Mouse (Mus musculus): Measurements from ENCODE around the gene Dock9. TPM values are rescaled to one million over a fixed set of nuclear protein-coding genes. Genes with fewer than 3 reads are reported as not detected.
A peak's percentile ranks its signal among the peaks of the same experiment; 100 is the strongest.

The Dock9 gene
- total and polyA plus RNA-seq, 3 experiments: 9.3 to 12.2 (median 10.3) TPM

DNA sequence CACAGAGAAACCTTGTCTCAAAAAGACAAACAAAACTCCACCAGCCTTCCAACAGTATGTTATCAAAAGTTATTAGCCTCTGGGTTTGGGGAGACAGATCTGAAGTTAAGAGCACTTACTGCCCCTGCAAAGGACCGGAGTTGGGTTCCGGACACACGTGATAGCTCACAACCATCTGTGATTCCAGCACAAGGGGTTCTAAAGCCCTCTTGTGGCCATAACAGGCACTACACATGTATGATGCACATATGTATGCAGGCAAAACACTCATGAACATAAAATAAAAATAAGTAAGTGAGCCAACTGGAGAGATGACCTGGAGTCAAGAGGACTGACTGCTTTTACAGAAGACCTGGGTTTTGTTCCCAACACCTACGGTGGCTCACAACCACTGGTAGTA, 6.8 kb upstream of the Dock9 start:
- in situ Hi-C loops (cut with MboI; ENCODE audit: low pct_ligation_motif_present, low pct_unique_long_range_greater_than_20kb, low sequenced_read_pairs) (no loop called here), dilution Hi-C loops (cut with MboI; ENCODE audit: extremely low pct_ligation_motif_present, extremely low pct_unique_long_range_greater_than_20kb, low sequenced_read_pairs) (no loop called here)
- Histone ChIP-seq H3K27ac (ENCODE audit: insufficient read depth, low read depth) (no peak overlapping the region), H3K4me1 (ENCODE audit: control insufficient read depth in 1 of 2, insufficient read depth in 2 of 2) (no peaks in the 10 kb centered on the region), H3K4me2 (ENCODE audit: insufficient read depth, low read depth, poor library complexity, severe bottlenecking) (no peak overlapping the region), H3K9me3 (replicated peaks; ENCODE audit: low read length) (peaks cover 2% of the 10 kb centered on the region), H3K4me3 (replicated peaks in 1 of 3; ENCODE audit: low read depth in 2 of 3, low read length in 2 of 3, poor library complexity in 1 of 3) (no peak overlapping the region), H3K27me3 (replicated peaks) (no peaks in the 10 kb centered on the region), H3K9ac (ENCODE audit: insufficient read depth, low read depth) (no peak overlapping the region), H3K36me3 (replicated peaks in 1 of 2; ENCODE audit: control insufficient read depth in 1 of 2, insufficient read depth in 1 of 2, low read length in 1 of 2) (no peaks in the 10 kb centered on the region), H3K79me2 (replicated peaks; ENCODE audit: control insufficient read depth, extremely low read depth, insufficient read depth, poor library complexity, severe bottlenecking) (no peaks in the 10 kb centered on the region)
- TF ChIP-seq POLR2A (IDR thresholded peaks at IDR 0.05; ENCODE audit: low read depth, low read length): no peak
- TF ChIP-seq RAD21 (IDR thresholded peaks at IDR 0.05; ENCODE audit: low read depth, low read length): peak; percentile 58
- no peak for TF ChIP-seq ZNF384 (IDR thresholded peaks at IDR 0.05; ENCODE audit: low read depth, low read length)
- peak; percentile 74 to 76 for TF ChIP-seq CTCF (conservative IDR thresholded peaks at IDR 0.05 in 1 of 2, IDR thresholded peaks at IDR 0.05 in 1 of 2; ENCODE audit: low read depth in 2 of 2, low read length in 2 of 2)
- TF ChIP-seq JUND (conservative IDR thresholded peaks at IDR 0.05; ENCODE audit: low read depth, low read length): no peak
- peak; percentile 73 for TF ChIP-seq SMC3 (IDR thresholded peaks at IDR 0.05; ENCODE audit: low read depth, low read length)
- TF ChIP-seq CHD1 (IDR thresholded peaks at IDR 0.05; ENCODE audit: low read depth, low read length): no peak
- TF ChIP-seq TCF12 (IDR thresholded peaks at IDR 0.05; ENCODE audit: low read depth, low read length): no peak
- no peak for TF ChIP-seq RCOR1 (conservative IDR thresholded peaks at IDR 0.05; ENCODE audit: low read depth, low read length)
- peak; percentile 55 for DNase-seq (ENCODE audit: extremely low read depth)

DNA sequence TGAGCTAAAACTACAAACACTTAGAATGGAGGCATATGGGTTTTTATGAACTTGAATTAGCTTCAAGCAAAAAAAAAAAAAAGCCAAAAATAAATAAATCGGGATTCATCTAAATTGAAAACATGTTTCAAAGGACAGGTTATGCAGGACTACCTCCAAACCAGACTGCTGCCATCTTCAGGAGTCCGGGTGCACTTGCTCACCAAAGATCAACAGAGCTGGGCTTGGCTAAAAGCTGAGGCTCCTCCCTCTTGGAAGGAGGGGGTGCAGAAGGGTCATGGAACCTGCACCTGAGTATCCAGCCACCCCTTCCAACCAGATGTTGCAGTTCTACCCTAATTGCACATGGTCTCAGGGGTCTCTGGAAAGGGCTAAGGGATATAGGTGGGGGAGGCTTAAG, 3.3 kb upstream of the Dock9 start:
- DNase-seq (ENCODE audit: extremely low read depth): peak; percentile 44
- Histone ChIP-seq H3K36me3 (replicated peaks in 1 of 2; ENCODE audit: control insufficient read depth in 1 of 2, insufficient read depth in 1 of 2, low read length in 1 of 2) (no peaks in the 10 kb centered on the region), H3K4me1 (ENCODE audit: control insufficient read depth in 1 of 2, insufficient read depth in 2 of 2) (peaks cover 0 to 19% of the 10 kb centered on the region in 2 experiments; a peak in 2 of 4 replicates), H3K27ac (ENCODE audit: insufficient read depth, low read depth) (no peak overlapping the region), H3K27me3 (replicated peaks) (no peaks in the 10 kb centered on the region), H3K9me3 (replicated peaks; ENCODE audit: low read length) (peaks cover 2% of the 10 kb centered on the region), H3K4me2 (ENCODE audit: insufficient read depth, low read depth, poor library complexity, severe bottlenecking) (no peak overlapping the region), H3K79me2 (replicated peaks; ENCODE audit: control insufficient read depth, extremely low read depth, insufficient read depth, poor library complexity, severe bottlenecking) (no peaks in the 10 kb centered on the region), H3K9ac (ENCODE audit: insufficient read depth, low read depth) (no peak overlapping the region), H3K4me3 (replicated peaks in 1 of 3; ENCODE audit: low read depth in 2 of 3, low read length in 2 of 3, poor library complexity in 1 of 3) (no peak overlapping the region)
- TF ChIP-seq SMC3 (IDR thresholded peaks at IDR 0.05; ENCODE audit: low read depth, low read length) (peak; percentile 61), CTCF (conservative IDR thresholded peaks at IDR 0.05 in 1 of 2, IDR thresholded peaks at IDR 0.05 in 1 of 2; ENCODE audit: low read depth in 2 of 2, low read length in 2 of 2) (peak in 1 of 2 experiments; percentile 64; a peak in 2 of 4 replicates), RAD21 (IDR thresholded peaks at IDR 0.05; ENCODE audit: low read depth, low read length) (peak; percentile 57), MAFK (IDR thresholded peaks at IDR 0.05; ENCODE audit: insufficient replicate concordance, low read length) (no peak), UBTF (IDR thresholded peaks at IDR 0.05; ENCODE audit: low read depth, low read length) (no peak), MAZ (IDR thresholded peaks at IDR 0.05; ENCODE audit: low read depth, low read length) (no peak)
- dilution Hi-C loops (cut with MboI; ENCODE audit: extremely low pct_ligation_motif_present, extremely low pct_unique_long_range_greater_than_20kb, low sequenced_read_pairs): no loop called here
- in situ Hi-C loops (cut with MboI; ENCODE audit: low pct_ligation_motif_present, low pct_unique_long_range_greater_than_20kb, low sequenced_read_pairs): no loop called here

DNA sequence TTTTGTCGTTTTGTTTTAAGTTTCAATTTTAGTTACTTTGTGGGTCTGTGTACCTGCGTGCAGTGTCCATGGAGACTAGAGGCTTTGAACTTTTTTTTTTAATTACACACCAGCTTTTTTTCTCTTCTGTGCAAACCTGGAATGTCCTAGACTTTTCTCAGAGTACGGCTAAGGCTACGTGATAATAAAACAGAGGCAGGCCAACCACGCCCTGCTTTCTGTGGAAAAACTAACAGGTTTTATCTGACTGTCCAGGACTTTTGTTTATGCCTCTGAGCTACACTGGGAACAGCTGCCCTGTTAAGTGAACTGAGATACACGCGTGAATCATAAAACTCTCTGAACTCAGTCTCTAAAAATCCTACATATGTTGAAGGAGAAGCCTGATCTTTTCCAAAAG, 1.5 kb upstream of the Dock9 start:
- Histone ChIP-seq H3K36me3 (replicated peaks in 1 of 2; ENCODE audit: control insufficient read depth in 1 of 2, insufficient read depth in 1 of 2, low read length in 1 of 2) (peaks cover 0 to 1% of the 10 kb centered on the region in 2 experiments), H3K27me3 (replicated peaks) (no peaks in the 10 kb centered on the region), H3K4me2 (ENCODE audit: insufficient read depth, low read depth, poor library complexity, severe bottlenecking) (peak overlapping the region; percentile 78; the same call in 1 of the 2 replicates), H3K9ac (ENCODE audit: insufficient read depth, low read depth) (no peak overlapping the region), H3K79me2 (replicated peaks; ENCODE audit: control insufficient read depth, extremely low read depth, insufficient read depth, poor library complexity, severe bottlenecking) (no peaks in the 10 kb centered on the region), H3K4me3 (replicated peaks in 1 of 3; ENCODE audit: low read depth in 2 of 3, low read length in 2 of 3, poor library complexity in 1 of 3) (no peak overlapping the region), H3K4me1 (ENCODE audit: control insufficient read depth in 1 of 2, insufficient read depth in 2 of 2) (peaks cover 0 to 26% of the 10 kb centered on the region in 2 experiments; a peak in 2 of 4 replicates), H3K27ac (ENCODE audit: insufficient read depth, low read depth) (no peak overlapping the region), H3K9me3 (replicated peaks; ENCODE audit: low read length) (no peaks in the 10 kb centered on the region)
- TF ChIP-seq ZKSCAN1 (IDR thresholded peaks at IDR 0.05; ENCODE audit: borderline replicate concordance, low read depth, low read length): no peak
- 0 out of 2 replicates have a peak, but pooled peaks have one; percentile 3 for TF ChIP-seq ZNF384 (IDR thresholded peaks at IDR 0.05; ENCODE audit: low read depth, low read length)
- dilution Hi-C loops (cut with MboI; ENCODE audit: extremely low pct_ligation_motif_present, extremely low pct_unique_long_range_greater_than_20kb, low sequenced_read_pairs) (no loop called here), in situ Hi-C loops (cut with MboI; ENCODE audit: low pct_ligation_motif_present, low pct_unique_long_range_greater_than_20kb, low sequenced_read_pairs) (no loop called here)
- DNase-seq (ENCODE audit: extremely low read depth): no peak

Data from CH12.LX (cell line).